Comparison of ENCODE assay signal across 18 mouse cellular contexts in the genomic region with DNA sequence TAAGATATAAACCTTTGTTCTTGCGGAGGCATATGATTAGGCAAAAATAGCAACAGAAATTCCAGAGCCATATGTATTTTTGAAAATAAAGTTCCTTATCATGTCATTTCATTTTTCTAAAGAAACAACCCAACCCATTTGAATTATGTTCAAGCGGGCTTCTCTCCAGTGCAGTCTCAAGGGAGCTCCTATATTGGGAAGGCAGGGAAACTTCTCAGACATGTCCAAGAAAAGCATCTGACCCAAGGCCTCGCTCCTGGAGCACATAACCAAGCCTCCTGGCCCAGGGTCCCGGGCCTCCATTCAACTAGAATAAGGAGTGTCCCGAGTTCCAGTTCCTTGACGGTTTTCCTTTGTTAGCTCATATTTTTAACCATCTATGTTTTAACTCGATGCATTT. TPM values are rescaled to one million over a fixed set of nuclear protein-coding genes. Genes with fewer than 3 reads are reported as not detected.
A peak's percentile ranks its signal among the peaks of the same experiment; 100 is the strongest.
DNase-seq lines count a peak whose midpoint lies in the region; ATAC-seq and TF ChIP-seq lines count a peak whose summit lies in the region.
"Had no signal": no experiment of that assay in that cellular context is flagged by ENCODE, and none has a peak within 500 bp of the region (broad histone marks: within the 10 kb centered on the region; RNA-seq: fewer than 3 reads in every experiment).

No protein-coding gene starts in this region.

- H3K27ac ChIP-seq in lung, embryonic 16.5 days (ENCODE audit: low read length) = no peak overlapping the region
- H3K27ac ChIP-seq in stomach, postnatal 0 days (replicated peaks) = peak overlapping the region; percentile 65; the same call in 1 of the 2 replicates
- no peak overlapping the region for H3K27ac ChIP-seq in midbrain, embryonic 13.5 days
- H3K27ac ChIP-seq: layer of hippocampus, adult 2 months; midbrain, embryonic 10.5 days had no signal

- no peak for TF ChIP-seq EP300 in stomach, postnatal 0 days (optimal IDR thresholded peaks at IDR 0.05)

- H3K36me3 ChIP-seq in lung, embryonic 16.5 days (ENCODE audit: control insufficient read depth, insufficient read depth, low read length) = no peaks in the 10 kb centered on the region
- H3K36me3 ChIP-seq in stomach, postnatal 0 days (ENCODE audit: control insufficient read depth, insufficient read depth, low read length) = no peaks in the 10 kb centered on the region
- H3K36me3 ChIP-seq in midbrain, embryonic 13.5 days = no peaks in the 10 kb centered on the region
- H3K36me3 ChIP-seq: midbrain, embryonic 10.5 days had no signal

- H3K9me3 ChIP-seq in lung, embryonic 16.5 days (ENCODE audit: control insufficient read depth, low read length) = no peaks in the 10 kb centered on the region
- H3K9me3 ChIP-seq in stomach, postnatal 0 days (ENCODE audit: control insufficient read depth, low read length) = no peaks in the 10 kb centered on the region
- H3K9me3 ChIP-seq in midbrain, embryonic 13.5 days = no peaks in the 10 kb centered on the region
- H3K9me3 ChIP-seq: midbrain, embryonic 10.5 days had no signal

- WGBS in lung, embryonic 16.5 days = 71% methylated on average over 7 of the region's 7 CpGs
- 64% methylated on average over 7 of the region's 7 CpGs for WGBS in stomach, postnatal 0 days
- 90% methylated on average over 7 of the region's 7 CpGs for WGBS in midbrain, embryonic 13.5 days

- no peak overlapping the region for H3K4me3 ChIP-seq in lung, embryonic 16.5 days (ENCODE audit: low read length)
- no peak overlapping the region for H3K4me3 ChIP-seq in stomach, postnatal 0 days (ENCODE audit: low read depth, low read length)
- no peak overlapping the region for H3K4me3 ChIP-seq in midbrain, embryonic 13.5 days (replicated peaks)
- H3K4me3 ChIP-seq: layer of hippocampus, adult 2 months; midbrain, embryonic 10.5 days; myocyte had no signal

- H3K9ac ChIP-seq in lung, embryonic 16.5 days (ENCODE audit: low read length) = no peak overlapping the region
- no peak overlapping the region for H3K9ac ChIP-seq in stomach, postnatal 0 days (ENCODE audit: low read length)
- H3K9ac ChIP-seq in midbrain, embryonic 13.5 days (replicated peaks) = no peak overlapping the region

- no peaks in the 10 kb centered on the region for H3K27me3 ChIP-seq in lung, embryonic 16.5 days (ENCODE audit: control insufficient read depth, insufficient read depth, low read depth, low read length)
- H3K27me3 ChIP-seq in stomach, postnatal 0 days (ENCODE audit: control insufficient read depth, insufficient read depth, low read length) = no peaks in the 10 kb centered on the region
- no peaks in the 10 kb centered on the region for H3K27me3 ChIP-seq in midbrain, embryonic 13.5 days

- no peak for TF ChIP-seq CTCF in stomach, postnatal 0 days (IDR thresholded peaks at IDR 0.05; ENCODE audit: low read depth)

- DNase-seq in gastrocnemius, adult 18-20 months (ENCODE audit: low spot score) = peak; percentile 28
- DNase-seq in gastrocnemius, postnatal 10 days = no peak
- DNase-seq in lung, postnatal 25 days (ENCODE audit: low spot score) = no peak
- DNase-seq in heart, postnatal 10 days = peak; percentile 47 to 64
- no peak for DNase-seq in stomach, postnatal 0 days (ENCODE audit: low spot score)
- DNase-seq: adrenal gland, postnatal 14 days; cerebellum, postnatal 14 days; kidney, adult 11 months; lung, postnatal 10 days had no signal

- peak; percentile 60; the same call in 1 of the 2 replicates for ATAC-seq in lung, embryonic 16.5 days (ENCODE audit: low read depth)
- ATAC-seq in stomach, postnatal 0 days (ENCODE audit: low FRiP score, low TSS enrichment) = no peak
- ATAC-seq in midbrain, embryonic 13.5 days = no peak
- ATAC-seq in erythroid progenitor cell, adult 5-6 weeks (replicated peaks; ENCODE audit: low FRiP score, poor library complexity, severe bottlenecking) = no peak

- no peaks in the 10 kb centered on the region for H3K4me1 ChIP-seq in lung, embryonic 16.5 days (replicated peaks; ENCODE audit: control insufficient read depth, insufficient read depth, low read length)
- no peaks in the 10 kb centered on the region for H3K4me1 ChIP-seq in stomach, postnatal 0 days (replicated peaks; ENCODE audit: control insufficient read depth, insufficient read depth)
- H3K4me1 ChIP-seq in midbrain, embryonic 13.5 days (replicated peaks) = no peaks in the 10 kb centered on the region
- H3K4me1 ChIP-seq: midbrain, embryonic 10.5 days had no signal

- no peak overlapping the region for H3K4me2 ChIP-seq in lung, embryonic 16.5 days (ENCODE audit: low read depth, low read length)
- H3K4me2 ChIP-seq in stomach, postnatal 0 days (replicated peaks; ENCODE audit: low read depth) = no peak overlapping the region
- no peak overlapping the region for H3K4me2 ChIP-seq in midbrain, embryonic 13.5 days (replicated peaks)

- intact Hi-C loops in heart, postnatal 10 days (cut with DNase I) = no loop called here

RNA-seq across cellular contexts. Expression of a gene that starts 20.1 kb away (rescaled TPM):
- under 1 TPM in 1 of 2 experiments, not detected in 1; 0.52 TPM for total RNA-seq in gastrocnemius, adult 18-20 months (2021)
- total RNA-seq in gastrocnemius, postnatal 10 days (2021) = under 1 TPM; 0.29 to 0.31 TPM
- polyA plus RNA-seq in lung, embryonic 16.5 days (2015; fragmentation: Nextera tagmentation; extraction: Ambion mirVana) = 0.13 TPM in 1 of 2 replicates, not detected in the other
- total RNA-seq in heart, postnatal 10 days (2021) = under 1 TPM; 0.41 to 0.97 TPM
- 6.8 and 7.1 TPM in 2 replicates for polyA plus RNA-seq in stomach, postnatal 0 days (2015; fragmentation: Nextera tagmentation; extraction: Ambion mirVana)
- not detected in 2 replicates for polyA plus RNA-seq in midbrain, embryonic 13.5 days (2015; fragmentation: Nextera tagmentation; extraction: Ambion mirVana)
- total RNA-seq in erythroid progenitor cell, adult 5-6 weeks (2015; ENCODE audit: low replicate concordance) = not detected in 2 replicates
- not detected in 2 replicates for total RNA-seq in erythroid progenitor cell, adult 5-6 weeks (2017; ENCODE audit: low replicate concordance)
- total RNA-seq: liver, adult 2 months had no signal
- polyA plus RNA-seq: liver, adult 2 months; midbrain, embryonic 10.5 days; myocyte had no signal

RNA-seq across cellular contexts. Expression of a gene that starts 39.7 kb away (rescaled TPM):
- not detected for total RNA-seq in gastrocnemius, adult 18-20 months (2021)
- total RNA-seq in gastrocnemius, postnatal 10 days (2021) = not detected
- not detected in 2 replicates for polyA plus RNA-seq in lung, embryonic 16.5 days (2015; fragmentation: Nextera tagmentation; extraction: Ambion mirVana)
- total RNA-seq in heart, postnatal 10 days (2021) = not detected
- not detected in 2 replicates for polyA plus RNA-seq in stomach, postnatal 0 days (2015; fragmentation: Nextera tagmentation; extraction: Ambion mirVana)
- not detected in 2 replicates for polyA plus RNA-seq in midbrain, embryonic 13.5 days (2015; fragmentation: Nextera tagmentation; extraction: Ambion mirVana)
- not detected in 2 replicates for total RNA-seq in erythroid progenitor cell, adult 5-6 weeks (2015; ENCODE audit: low replicate concordance)
- not detected in 2 replicates for total RNA-seq in erythroid progenitor cell, adult 5-6 weeks (2017; ENCODE audit: low replicate concordance)
- total RNA-seq: adrenal gland, postnatal 14 days; layer of hippocampus, adult 2 months; liver, adult 2 months had no signal
- polyA plus RNA-seq: heart, embryonic 16.5 days; liver, adult 2 months; midbrain, embryonic 10.5 days; myocyte; thymus, postnatal 0 days had no signal

Comparison
In these comparisons a context has a peak if more than half of its experiments do, and no peak if none do; other contexts are left out.
1. DNase-seq: peak in gastrocnemius, adult 18-20 months (single experiment) and heart, postnatal 10 days (2 of 2); none in gastrocnemius, postnatal 10 days (single experiment), lung, postnatal 25 days (single experiment) and stomach, postnatal 0 days (single experiment).